Mouse (Mus musculus) spleen, adult 2 months (tissue): ENCODE data around the gene Agtrap.

ENCODE experiments used
- CTCF ChIP-seq: fragments of 200-500 bp; IDR thresholded peaks from 2 replicates; pipeline ENCODE4 v1.5.1; 2011; ENCODE audit warnings: mild to moderate bottlenecking, inconsistent platforms; ENCODE audit not compliant: insufficient read depth, insufficient read length, insufficient replicate concordance; ENCODE audit errors: extremely low read depth
- POLR2A ChIP-seq: fragments of 200-500 bp; IDR thresholded peaks from 2 replicates; pipeline ENCODE4 v1.6.1; 2011; ENCODE audit warnings: low read depth, low read length, inconsistent platforms

- TF ChIP-seq CTCF = no peak
- no peak for TF ChIP-seq POLR2A
These were observed 19.9 kb upstream of the Agtrap start for GRCm38 (mm10) chr4:148107621-148108291.
